Mouse (Mus musculus) cerebral cortex, adult 2 months (tissue): ENCODE data around the gene Gm10638.

ENCODE experiments used
- WGBS: fragments of 180-500 bp; shearing (Covaris S2); methylation state at CpG from one replicate; pipeline ENCODE4 v1.1.7; 2018; 5-methylcytosine and 5-hydroxymethylcytosine counted together

The Gm10638 gene

GRCm38 (mm10) chr8:86735446-86736111, 9.9 kb upstream of the Gm10638 start:
- 35% methylated on average over 3 of the region's 3 CpGs for WGBS

DNA sequence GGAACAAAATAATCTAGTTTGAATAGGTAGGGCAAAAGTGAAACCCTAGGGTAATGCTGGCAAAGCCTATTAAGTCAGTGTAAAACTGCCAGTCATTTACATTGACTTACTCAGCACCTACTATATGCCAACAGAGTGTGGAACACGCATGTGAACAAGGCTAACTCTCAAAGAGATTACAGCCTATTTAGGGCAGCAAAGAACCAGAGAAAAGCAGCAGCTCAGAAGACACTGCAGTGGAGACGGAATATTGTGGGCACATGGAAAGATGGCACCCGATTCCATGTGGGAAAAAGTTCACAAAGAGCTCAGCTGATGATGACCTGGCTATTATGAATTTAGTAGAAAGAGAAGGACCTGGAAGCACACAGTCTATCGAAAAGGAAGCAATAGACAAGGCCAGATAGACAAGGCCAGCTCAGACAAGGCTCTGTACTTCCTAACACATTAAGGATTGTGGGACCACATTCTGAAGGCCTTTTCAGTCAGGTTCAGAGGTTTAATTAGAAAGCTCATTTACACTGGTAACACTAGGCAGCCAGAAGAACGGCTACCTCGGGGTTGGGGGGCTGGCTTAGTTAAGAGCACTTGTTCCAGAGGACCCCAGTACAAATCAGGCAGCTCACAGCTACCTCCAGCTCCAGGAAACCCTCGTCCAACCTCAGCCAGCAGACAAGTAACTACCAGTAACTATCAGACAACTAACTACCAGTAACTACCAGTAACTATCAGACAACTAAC, 2.7 kb upstream of the Gm10638 start:
- WGBS, result 44% methylated on average over 7 of the region's 7 CpGs

- 6% methylated on average over 18 of the region's 18 CpGs for WGBS
These were observed 932 bp upstream of the Gm10638 start for GRCm38 (mm10) chr8:86744313-86745220.

DNA sequence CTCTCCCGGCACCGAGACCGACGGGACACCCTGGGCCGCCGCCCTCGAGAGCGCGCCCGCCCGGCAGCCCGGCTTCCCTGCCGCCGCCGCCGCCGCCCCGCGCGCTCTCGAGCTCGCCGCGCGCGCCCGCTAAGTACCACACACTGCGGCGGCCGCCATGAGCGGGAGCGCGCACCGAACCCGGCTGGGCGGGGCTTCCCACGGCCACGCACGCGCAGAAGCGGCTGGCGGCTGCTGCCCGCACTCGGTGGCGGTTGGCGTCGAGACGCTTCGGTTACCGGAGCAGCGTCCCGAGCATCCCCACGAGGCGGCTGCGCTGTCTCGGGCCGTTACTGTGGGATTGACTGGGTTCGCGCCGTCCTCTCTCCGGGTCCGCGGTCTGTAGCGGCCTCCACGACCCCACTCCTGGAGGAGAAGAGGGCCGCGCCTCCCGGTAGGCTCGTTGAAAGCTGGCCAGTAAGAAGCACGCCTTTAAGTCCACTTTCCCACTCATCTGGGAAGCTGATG, 489 bp downstream of the Gm10638 start:
- under 1% methylated on average over 68 of the region's 70 CpGs for WGBS

DNA sequence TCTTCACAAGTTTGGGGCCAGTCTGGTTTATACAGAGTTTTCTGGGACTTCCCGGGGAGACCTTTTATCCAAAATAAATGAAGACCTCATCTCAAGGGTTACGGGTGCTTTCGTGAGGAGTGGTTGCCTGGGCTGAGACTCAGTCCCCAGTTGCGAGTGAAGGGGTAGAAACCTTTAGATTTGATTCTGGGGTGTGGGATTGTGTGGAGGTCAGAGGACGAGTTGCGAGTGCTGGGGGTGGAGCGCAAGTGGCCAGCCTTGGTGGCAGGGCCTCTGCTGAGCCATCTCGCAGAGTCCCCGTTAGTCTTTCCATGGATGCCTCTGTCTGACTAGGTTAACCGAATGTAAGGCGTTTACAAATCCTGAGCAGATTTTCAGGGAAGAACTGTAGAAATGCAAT, 1.0 kb downstream of the Gm10638 start:
- WGBS, result under 1% methylated on average over 11 of the region's 11 CpGs

DNA sequence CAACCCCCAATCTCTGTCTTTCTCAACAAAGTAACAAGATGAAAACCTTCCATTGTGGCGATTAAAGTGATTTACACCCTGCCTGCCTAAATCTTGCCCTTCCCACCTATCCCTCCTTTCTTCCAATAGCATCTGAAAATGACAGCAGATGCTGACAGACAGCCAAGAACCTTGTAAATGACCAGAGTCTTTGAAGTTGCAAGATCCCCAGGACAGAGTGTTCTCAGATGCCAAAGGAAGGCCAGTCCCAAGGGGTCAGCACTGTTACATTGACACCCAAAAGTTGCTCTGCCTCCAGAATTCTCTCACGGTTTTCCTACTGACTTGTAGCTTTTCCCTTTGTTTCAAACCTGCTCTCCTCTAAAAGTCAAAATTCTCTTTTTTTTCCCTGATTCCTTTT, 4.3 kb downstream of the Gm10638 start:
- WGBS, result 77% methylated on average over 2 of the region's 2 CpGs

GRCm38 (mm10) chr8:86756948-86757733, 11.6 kb downstream of the Gm10638 start:
- WGBS, result 13% methylated on average over 23 of the region's 23 CpGs

GRCm38 (mm10) chr8:86758651-86759050, 13.2 kb downstream of the Gm10638 start:
- WGBS, result 90% methylated on average over 3 of the region's 3 CpGs

DNA sequence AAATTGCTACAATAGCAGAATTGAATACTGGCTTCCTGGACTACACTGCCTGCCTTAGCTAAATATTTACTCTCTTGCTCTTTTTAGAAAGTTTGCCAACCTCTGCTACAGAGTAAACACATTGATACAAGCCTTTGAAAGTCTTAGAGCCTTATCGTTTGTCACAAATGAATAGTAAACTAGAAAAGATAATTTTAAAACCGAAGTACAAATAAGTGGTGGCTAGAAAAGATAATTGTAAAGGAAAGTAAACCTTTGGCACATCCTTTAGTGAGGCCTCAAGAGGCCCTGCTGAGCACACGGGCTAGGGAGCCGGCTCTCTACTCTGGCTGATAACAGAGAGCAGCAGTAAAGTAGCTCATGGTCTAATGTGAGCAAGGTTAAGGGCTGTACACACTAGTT, 13.6 kb downstream of the Gm10638 start:
- WGBS, result 68% methylated on average over 4 of the region's 4 CpGs

GRCm38 (mm10) chr8:86760746-86761145, 15.2 kb downstream of the Gm10638 start:
- 76% methylated on average over 6 of the region's 6 CpGs for WGBS

GRCm38 (mm10) chr8:86762806-86763205, 17.3 kb downstream of the Gm10638 start:
- WGBS, result 83% methylated on average over 5 of the region's 5 CpGs

DNA sequence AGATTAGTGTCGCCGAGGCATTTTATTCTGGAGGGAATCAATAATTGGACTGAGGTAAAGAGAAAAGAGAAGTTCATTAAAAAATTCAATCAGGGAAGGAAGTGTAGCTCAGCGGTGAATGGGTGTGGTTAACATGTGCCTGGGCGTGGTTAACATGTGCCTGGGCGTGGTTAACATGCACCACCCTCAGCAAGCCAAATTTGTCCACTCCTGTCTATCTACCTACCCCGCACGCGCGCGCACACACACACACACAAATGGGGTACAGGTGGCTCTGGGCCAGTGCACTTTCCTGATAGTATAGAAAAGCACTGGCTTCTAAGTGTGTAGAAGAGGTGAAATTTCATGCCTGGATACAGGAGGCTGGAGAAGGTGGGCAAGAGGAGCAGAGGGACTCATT, 19.7 kb downstream of the Gm10638 start:
- 89% methylated on average over 10 of the region's 10 CpGs for WGBS

GRCm38 (mm10) chr8:86765669-86766068, 20.2 kb downstream of the Gm10638 start:
- WGBS, result 81% methylated on average over 8 of the region's 8 CpGs

DNA sequence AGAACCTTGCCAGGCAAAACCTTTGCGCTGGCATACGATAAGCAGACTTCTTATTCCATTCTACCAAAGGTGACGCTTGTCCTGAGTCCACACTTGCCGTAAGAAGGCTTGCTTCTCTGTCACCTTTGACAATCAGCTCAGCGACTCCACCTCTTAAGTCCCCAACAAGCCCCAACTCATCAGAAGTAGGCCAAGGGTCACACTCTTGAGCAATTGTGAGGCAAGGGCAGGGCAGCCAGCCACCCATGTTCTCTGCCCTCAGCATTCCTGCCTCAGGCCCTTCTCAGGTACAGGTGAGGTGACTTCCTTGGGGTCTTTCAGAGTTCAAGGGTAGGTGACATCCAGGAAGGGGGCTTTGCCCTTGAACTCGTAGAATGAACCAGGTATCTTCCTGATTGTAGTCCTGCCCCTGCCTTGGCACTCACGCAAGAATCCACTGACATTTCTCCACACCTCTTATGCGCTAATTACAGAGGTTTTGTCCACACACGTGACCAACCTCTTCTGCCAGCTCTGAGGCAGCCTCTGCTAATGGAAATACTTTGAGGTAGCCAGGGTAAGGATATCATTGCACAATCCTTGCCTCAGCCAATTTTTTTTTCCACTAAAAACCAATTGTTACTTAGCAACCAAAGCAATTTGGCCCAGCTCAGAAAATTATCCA, 21.2 kb downstream of the Gm10638 start:
- WGBS, result 85% methylated on average over 9 of the region's 9 CpGs

GRCm38 (mm10) chr8:86768499-86768898, 23.0 kb downstream of the Gm10638 start:
- WGBS, result 55% methylated on average over 5 of the region's 5 CpGs

DNA sequence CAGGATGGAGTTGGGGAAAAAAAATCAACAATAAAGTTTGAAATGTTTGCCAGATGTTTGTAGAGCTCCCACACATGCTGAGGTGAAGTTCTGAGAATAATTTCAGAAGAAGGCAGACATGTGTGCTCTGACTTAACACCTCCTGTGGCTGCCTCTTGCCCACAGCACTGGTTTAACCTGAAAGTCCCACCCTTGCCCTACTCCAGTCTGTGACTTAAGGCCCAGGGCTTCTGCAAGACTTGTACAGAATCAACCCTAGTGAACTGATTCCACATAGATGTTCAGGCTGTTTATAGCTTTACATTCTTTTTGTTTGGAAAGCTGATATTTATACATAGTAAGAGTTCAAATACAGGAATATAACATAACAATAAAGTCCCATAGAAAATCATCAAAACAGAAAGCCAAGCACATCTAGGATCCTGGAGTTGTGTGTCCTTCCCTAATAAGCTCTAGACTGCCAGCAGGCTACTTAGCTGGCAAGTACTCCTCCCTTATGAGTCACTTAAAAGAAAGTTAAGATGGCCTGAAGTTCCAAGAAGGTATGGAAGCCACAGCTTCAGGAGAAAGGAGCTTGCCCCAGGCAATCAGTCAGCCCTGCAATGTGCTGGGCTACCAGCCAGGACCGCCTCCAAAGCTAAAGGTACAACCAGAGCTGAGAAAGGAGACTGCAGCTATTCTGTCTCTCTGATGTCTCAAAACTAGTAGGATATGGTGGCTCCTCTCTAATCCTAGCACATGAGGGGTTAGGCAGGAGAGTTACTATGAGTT, 24.6 kb downstream of the Gm10638 start:
- 88% methylated on average over 1 of the region's 1 CpGs for WGBS

DNA sequence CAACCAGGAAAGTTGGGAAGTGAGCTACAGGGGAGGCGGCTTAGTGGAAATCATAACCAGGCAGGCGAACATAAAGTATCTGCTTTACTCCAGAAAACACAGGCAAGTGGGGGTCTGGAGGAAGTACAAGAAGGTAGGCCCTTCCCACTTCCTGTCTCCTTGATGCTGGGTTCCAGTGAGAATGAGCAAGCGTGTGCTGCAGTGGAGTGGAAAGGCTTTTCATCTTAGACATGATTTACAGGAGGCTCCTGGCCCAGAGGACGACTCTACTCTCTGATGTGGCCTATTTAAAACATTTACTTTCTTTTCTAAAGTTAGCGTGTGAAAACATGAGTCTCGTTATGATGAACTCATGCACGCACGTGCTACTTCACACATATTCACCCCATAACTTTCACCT, 33.7 kb downstream of the Gm10638 start:
- WGBS, result 78% methylated on average over 8 of the region's 8 CpGs

DNA sequence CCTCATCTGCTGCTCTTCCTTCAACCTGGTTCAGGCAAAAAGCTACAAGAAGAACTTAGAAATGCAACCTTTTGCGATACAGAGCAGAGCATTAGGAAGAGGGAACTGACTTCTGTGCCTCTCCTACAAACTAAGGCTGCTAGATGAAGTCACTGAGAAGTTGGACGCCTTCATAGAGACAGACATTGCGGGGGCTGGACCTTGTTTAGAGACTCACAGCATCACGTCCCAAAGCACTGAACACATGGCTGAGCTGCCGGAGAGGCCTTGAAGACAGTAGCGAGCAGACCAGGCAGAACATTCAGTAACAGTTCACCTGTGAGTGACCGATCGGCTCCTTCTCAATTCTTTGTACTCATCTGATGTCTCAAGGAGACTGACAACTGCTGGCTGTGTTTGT, 35.6 kb downstream of the Gm10638 start:
- 85% methylated on average over 8 of the region's 8 CpGs for WGBS

DNA sequence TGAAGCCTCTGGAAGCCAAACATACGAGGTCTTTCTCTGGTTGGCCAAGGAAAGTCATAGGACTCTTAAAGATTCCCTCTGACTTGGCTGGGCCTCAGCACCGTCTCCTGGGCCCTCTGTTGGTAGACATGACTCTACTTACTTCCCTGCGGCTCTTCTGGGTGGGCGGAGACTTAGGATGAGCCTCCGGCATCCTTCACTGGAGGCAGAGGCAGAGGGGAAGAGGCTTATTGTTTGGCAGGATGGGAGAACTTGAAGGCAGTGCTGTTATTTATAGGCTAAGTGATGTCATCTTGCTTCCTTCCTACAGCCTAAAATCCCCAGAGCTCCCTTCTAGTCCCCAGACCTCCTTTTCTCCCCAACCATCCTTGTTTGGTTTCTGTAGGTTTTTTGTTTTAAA, 41.0 kb downstream of the Gm10638 start:
- WGBS, result 60% methylated on average over 5 of the region's 5 CpGs

GRCm38 (mm10) chr8:86787891-86788420, 42.5 kb downstream of the Gm10638 start:
- 69% methylated on average over 12 of the region's 12 CpGs for WGBS
